Mouse (Mus musculus) ES-E14 (cell line): ENCODE measurements around the gene Atp5b.

Source experiments
- HCFC1 ChIP-seq: IDR thresholded peaks from 2 replicates; pipeline ENCODE4 v1.6.1; 2012; ENCODE audit warnings: low read length, inconsistent platforms, borderline replicate concordance; ENCODE audit not compliant: insufficient read depth
- ZNF384 ChIP-seq: IDR thresholded peaks from 2 replicates; pipeline ENCODE4 v1.6.1; 2012; ENCODE audit warnings: low read depth, low read length, inconsistent platforms

- TF ChIP-seq ZNF384, result no peak
- no peak for TF ChIP-seq HCFC1
These were observed 615 bp downstream of the Atp5b start for GRCm38 (mm10) chr10:128083688-128084087.
